Mouse (Mus musculus) adipocyte (in vitro differentiated cells): ENCODE data around the gene Nkx2-5.

ENCODE experiments used
- DNase-seq: peaks from one replicate; pipeline ENCODE4 v3.0.0-alpha.2; 2016; ENCODE audit warnings: low spot score

Gene Nkx2-5

GRCm38 (mm10) chr17:26850358-26851135 is 5.7 kb upstream of the Nkx2-5 start:
- DNase-seq, result no peak

- no peak for DNase-seq
These were observed 5.0 kb upstream of the Nkx2-5 start for GRCm38 (mm10) chr17:26849746-26850357.

DNA sequence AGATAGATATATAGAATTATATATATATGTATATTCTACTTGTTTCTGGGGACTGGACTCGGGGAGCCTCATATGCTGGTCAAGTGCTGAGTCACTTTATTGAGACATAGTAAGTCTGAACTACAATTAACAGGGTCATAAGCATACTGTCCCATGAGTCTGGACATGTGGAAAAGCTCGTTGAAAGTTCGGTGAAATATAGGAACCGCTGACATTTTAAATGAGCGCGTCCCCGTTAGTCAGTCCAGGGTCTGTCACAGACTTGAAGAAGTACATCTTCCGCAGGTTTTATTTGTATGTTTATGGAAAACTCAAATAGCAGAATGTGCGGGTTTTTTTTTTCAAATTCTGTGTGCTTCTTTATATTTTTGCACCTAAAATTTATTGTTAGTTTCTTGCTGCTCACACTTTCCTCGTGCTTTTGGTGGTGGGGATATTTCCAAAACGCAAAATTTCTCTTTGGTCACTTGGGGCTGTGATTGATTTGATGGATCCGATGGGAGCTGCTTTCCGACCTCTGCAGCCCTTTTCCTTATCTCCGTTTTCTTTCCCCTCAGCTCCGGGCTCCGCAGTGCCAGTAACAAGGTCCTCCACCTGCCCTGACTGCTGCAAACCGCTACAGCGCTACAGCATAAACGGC is 4.4 kb upstream of the Nkx2-5 start:
- no peak for DNase-seq

DNA sequence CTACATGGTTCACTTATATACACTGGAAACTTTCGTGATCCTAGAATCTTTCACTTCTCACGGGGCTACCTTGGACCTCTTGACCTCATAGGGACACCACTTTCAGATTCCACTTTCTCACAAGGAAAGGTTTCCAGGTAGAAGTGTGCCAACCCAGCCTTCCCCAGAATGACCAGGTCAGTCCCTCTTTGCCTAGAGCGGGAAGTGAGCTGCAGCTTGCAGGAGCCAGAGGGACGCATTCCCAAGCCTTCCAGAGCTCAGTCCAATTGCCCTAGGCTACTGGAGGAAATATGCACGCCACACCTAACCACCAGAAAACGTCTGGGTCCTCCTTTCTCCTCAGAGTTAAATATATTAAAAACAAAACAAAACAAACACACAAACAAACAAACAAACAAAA is 3.4 kb upstream of the Nkx2-5 start:
- no peak for DNase-seq

DNA sequence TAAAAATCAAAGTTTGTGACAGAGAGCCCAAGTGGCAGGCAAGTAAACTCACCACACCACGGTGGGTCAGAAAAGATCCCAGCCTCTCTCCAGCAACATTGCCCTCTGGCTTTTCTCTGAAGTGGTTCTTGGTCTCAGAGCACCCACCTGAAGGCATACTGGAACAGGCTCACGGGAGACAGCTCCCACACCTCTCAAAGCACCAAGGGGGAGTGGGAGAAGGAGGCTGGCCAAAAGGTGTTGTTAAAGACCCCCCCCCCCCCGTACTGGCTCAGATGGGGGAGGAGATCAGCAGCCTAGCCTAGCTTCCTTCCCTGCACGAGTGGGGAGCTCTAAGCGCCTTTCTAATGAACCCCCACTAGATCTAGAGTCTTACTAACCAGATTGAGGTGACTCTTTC is 3.0 kb upstream of the Nkx2-5 start:
- no peak for DNase-seq

GRCm38 (mm10) chr17:26846411-26846810 is 1.6 kb upstream of the Nkx2-5 start:
- DNase-seq, result no peak

GRCm38 (mm10) chr17:26845149-26846050 is 591 bp upstream of the Nkx2-5 start:
- no peak for DNase-seq

GRCm38 (mm10) chr17:26844371-26844851 is 398 bp downstream of the Nkx2-5 start:
- no peak for DNase-seq

GRCm38 (mm10) chr17:26843696-26844236 is 1.0 kb downstream of the Nkx2-5 start:
- DNase-seq, result no peak

GRCm38 (mm10) chr17:26843229-26843567 is 1.6 kb downstream of the Nkx2-5 start:
- no peak for DNase-seq

- DNase-seq, result no peak
These were observed 2.2 kb downstream of the Nkx2-5 start for GRCm38 (mm10) chr17:26842431-26843228.

- DNase-seq, result no peak
These were observed 2.8 kb downstream of the Nkx2-5 start for GRCm38 (mm10) chr17:26841981-26842380.

DNA sequence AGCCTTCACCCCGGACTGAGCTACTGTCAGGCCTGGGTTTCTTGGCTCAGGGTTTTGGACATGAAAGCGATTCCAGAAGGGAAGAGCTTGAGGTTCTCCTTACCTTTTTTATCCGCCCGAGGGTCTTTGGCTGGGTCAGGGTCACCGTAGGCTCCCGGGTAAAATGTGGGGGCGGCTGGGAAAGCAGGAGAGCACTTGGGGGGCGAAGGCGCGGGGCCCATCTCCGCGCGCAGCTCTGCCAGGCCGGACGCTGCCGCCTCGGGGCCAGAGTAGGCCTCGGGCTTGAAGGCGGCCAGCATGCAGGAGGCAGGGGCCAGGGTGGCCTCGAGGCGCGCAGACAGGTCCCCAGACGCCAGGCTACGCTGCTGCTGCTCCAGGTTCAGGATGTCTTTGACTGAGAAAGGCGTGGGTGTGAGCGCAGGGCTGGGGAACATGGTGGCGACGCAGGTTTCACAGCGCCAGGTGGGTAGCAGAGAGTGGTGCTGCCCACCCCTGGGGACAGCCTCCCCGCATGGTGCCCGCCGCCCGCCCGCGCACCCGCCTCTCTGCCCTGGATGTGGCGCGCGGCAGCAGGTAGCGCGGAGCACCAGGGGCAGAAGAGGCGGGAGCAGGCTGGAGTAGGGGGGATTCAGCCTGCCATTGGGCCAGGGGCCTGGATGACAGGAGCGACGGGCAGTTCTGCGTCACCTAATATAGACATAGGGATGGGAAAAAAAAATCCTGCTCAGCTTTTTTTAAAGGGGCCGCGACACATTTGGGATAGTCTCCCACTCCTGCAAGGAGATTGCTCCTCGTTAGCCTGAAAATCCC is 3.7 kb downstream of the Nkx2-5 start:
- no peak for DNase-seq

- no peak for DNase-seq
These were observed 4.4 kb downstream of the Nkx2-5 start for GRCm38 (mm10) chr17:26840439-26840780.

DNA sequence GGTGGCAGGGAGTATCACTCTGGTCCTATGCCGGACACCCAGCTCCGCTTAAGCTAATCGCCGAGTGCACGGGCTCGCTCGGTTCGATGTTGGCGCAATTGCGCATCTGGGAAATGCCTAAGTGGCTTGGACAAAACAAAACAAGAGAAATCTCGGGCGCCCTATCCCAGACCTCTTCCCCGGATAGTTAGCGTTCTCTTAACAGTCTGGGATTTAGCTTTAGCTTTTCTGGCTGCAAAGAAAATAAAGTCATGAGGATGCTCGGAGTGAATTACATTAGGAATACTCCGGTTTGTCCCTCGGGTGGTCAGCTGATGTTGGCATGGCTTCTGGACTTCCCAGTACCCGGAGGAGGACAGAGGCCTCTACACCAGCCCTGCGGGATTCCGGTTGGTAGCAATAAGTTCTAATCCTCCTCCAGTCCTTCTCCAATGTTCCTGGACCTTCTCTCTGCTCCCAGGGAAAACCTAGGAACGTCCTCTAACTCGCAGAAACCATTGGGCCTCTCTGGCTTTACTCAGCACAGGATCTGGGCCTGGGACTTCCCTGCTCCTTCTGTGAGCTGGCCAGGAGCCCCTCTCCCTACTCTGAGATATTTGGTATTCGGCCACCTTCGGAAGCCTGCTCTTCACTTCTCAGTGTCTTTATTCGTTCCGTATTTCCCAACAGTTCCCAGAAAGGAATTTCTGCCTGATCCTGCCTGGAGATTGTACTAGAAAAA is 4.9 kb downstream of the Nkx2-5 start:
- DNase-seq, result no peak

- DNase-seq, result no peak
These were observed 5.7 kb downstream of the Nkx2-5 start for GRCm38 (mm10) chr17:26838911-26839717.

DNA sequence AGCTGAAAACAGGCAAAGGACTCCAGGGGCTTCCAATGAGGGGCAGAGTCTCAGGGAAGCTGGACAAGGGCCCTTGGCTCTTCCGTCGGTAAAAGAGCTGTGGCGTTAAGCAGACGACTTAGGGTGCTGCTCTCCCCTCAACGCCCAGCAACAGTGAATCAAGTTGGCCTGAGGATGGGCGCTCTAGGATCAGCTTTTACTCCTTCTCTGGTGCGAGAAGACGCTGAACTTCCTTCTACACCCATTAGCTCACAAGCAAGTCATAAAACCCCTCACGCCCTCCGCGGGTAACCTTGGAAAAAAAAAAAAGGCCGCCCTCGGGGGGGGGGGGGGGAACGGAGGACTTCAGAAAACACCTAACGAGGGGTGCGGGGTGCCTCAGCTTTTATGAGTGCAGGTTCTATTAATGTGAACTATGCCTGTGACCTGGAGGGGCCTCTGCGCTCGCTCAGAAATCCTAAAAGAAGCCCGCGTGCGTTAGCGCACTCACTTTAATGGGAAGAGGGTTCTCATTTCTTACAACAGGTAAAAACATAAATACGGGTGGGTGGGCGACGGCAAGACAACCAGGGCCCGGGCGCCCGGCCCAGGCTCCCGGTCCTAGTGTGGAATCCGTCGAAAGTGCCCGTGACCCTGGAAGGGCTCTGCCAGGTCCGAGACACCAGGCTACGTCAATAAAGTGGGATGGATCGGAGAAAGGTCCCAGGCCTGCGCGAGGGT is 6.5 kb downstream of the Nkx2-5 start:
- DNase-seq, result no peak

- DNase-seq, result no peak
These were observed 7.2 kb downstream of the Nkx2-5 start for GRCm38 (mm10) chr17:26837546-26837985.
